Mouse (Mus musculus) Patski (cell line): ENCODE measurements around the gene Cd300a. TPM values are rescaled to one million over a fixed set of nuclear protein-coding genes. Genes with fewer than 3 reads are reported as not detected.

Source experiments
- ATAC-seq: fragments of 100-300 bp; one replicate; pipeline ENCODE4 v1.8.0; 2021
- CTCF ChIA-PET: fragments of 350-600 bp; sonication (Branson Sonifier 250); formaldehyde crosslinking; loops from one replicate; lab custom pipeline; 2022; ENCODE audit warnings: inconsistent platforms; lab: Charles Lee
- POLR2A ChIA-PET: fragments of 350-600 bp; sonication (Branson Sonifier 250); formaldehyde crosslinking; loops from one replicate; lab custom pipeline; 2022; ENCODE audit warnings: antibody characterized with exemption, inconsistent platforms; lab: Charles Lee
- DNase-seq: peaks from one replicate; pipeline ENCODE4 v3.0.0-alpha.2; 2011; ENCODE audit warnings: low read depth, low spot score
- H3K27me3 ChIP-seq: fragments of 371-371 bp; one replicate; pipeline ENCODE4 v1.5.1; 2021
- CTCF ChIP-seq: fragments of 100-300 bp; IDR thresholded peaks from one replicate; pipeline ENCODE4 v1.5.1; 2021
- in situ Hi-C: fragments of 300-500 bp; cut with MboI; formaldehyde crosslinking; loops from 3 replicates; pipeline ENCODE4 v1.11.1; 2018; ENCODE audit warnings: low pct_unique_long_range_greater_than_20kb, mixed read lengths
- polyA plus RNA-seq: library from polyadenylated mRNA; unstranded; gene quantifications from one replicate; pipeline ENCODE4 v1.2.3, GENCODE M21; 2021

The Cd300a gene
- polyA plus RNA-seq, result 0.78 TPM

DNA sequence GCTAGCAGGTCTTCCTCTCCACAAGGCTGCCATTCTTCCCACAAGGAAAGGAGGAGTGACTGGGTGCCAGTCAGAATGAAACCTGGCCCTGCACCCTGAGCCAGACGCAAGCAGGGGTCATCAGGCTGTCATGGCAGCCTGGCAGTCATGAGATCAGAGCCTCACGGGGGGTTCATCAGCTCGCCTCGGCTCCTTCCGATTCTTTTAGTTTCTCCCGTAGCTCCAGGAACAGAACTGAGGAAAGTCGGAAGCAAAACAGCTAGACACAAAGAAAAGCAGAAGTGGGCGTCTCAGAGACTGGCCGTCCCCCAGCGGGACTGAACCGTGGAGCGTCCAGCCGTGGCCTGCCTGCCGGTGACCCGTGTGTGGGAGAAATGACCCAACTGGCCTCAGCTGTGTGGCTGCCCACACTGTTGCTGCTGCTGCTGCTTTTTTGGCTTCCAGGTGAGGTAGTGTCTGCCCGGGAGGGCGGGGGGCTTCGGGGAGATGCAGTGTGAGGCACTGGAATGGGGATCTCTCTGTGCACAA, at the start of gene Cd300a:
TSS of gene Cd300a (plus strand) at position 51 of the 528 bp plus-strand sequence.
- no peak for TF ChIP-seq CTCF
- POLR2A ChIA-PET, result no interaction called here
- H3K27me3 ChIP-seq, result no peaks in the 10 kb centered on the region
- CTCF ChIA-PET, result no interaction called here
- ATAC-seq (no peak), DNase-seq (no peak)
- in situ Hi-C loops, result no loop called here

DNA sequence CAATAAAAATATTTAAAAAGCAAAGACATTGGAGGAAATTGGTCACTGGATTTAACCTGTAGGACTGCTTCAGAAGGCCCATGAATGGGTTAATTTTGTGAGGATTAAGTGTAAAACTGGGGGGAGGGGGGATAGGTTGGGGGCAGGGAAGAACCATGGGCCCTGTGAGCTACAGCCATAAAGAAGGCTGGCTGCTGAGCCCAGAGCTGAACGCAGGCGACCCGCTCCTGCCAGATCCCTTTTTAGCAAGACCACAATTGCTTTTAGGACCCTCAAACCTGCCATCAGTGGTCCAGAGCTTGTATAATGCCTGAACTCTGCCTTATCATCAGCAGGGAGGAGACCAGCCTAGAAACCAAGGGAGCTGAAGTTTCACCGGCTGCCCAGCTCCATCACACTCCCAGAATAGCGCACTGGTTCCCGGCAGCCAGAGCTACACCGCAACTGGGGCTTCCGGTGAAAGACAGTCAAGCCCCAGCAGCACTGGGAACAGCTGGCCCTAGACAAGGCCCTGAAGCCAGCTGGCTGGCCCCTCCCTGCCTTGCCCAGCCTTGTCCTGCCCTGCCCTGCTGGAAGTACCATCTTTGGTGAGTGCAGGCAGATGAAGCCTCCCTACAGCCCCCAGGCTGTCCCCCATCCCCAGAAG, 45.9 kb upstream of the Cd300a start:
- in situ Hi-C loops, result no loop called here
- no peaks in the 10 kb centered on the region for H3K27me3 ChIP-seq
- DNase-seq (no peak), ATAC-seq (no peak)
- TF ChIP-seq CTCF, result no peak
- POLR2A ChIA-PET, result interaction anchor here (0.9 to 3.0 kb wide), 2 partner anchors 11 to 27 kb away, joined by 3 to 9 read pairs; no protein-coding TSS in a partner anchor
- CTCF ChIA-PET, result interaction anchor here (1.3 kb wide), 1 partner anchor 25 kb away, joined by 3 read pairs; no protein-coding TSS in a partner anchor

GRCm38 (mm10) chr11:114844464-114845220, 45.2 kb upstream of the Cd300a start:
- no peak for DNase-seq
- POLR2A ChIA-PET, result interaction anchor here (0.6 to 3.0 kb wide), 4 partner anchors 12 to 1134 kb away, joined by 3 to 9 read pairs (median 4); no protein-coding TSS in a partner anchor
- peak; percentile 32 for ATAC-seq
- in situ Hi-C loops, result no loop called here
- no peak for TF ChIP-seq CTCF
- CTCF ChIA-PET, result interaction anchor here (0.9 to 1.9 kb wide), 3 partner anchors 10 to 26 kb away, joined by 3 to 7 read pairs (median 3); no protein-coding TSS in a partner anchor
- no peaks in the 10 kb centered on the region for H3K27me3 ChIP-seq

- ChIA-PET CTCF (interaction anchor here (1.0 to 1.9 kb wide), 2 partner anchors 12 to 21 kb away, joined by 3 to 7 read pairs; no protein-coding TSS in a partner anchor), POLR2A (interaction anchor here (1.7 to 3.0 kb wide), 2 partner anchors 13 to 28 kb away, joined by 6 to 9 read pairs; no protein-coding TSS in a partner anchor)
- ATAC-seq (no peak), DNase-seq (no peak)
- in situ Hi-C loops, result no loop called here
- no peak for TF ChIP-seq CTCF
- H3K27me3 ChIP-seq, result no peaks in the 10 kb centered on the region
Observed at GRCm38 (mm10) chr11:114846336-114846735, 43.5 kb upstream of the Cd300a start.

- DNase-seq, result no peak
- no peak for TF ChIP-seq CTCF
- no peak for ATAC-seq
- in situ Hi-C loops, result no loop called here
- ChIA-PET CTCF (interaction anchor here (1.0 kb wide), 2 partner anchors 14 to 21 kb away, joined by 3 read pairs; no protein-coding TSS in a partner anchor), POLR2A (interaction anchor here (0.6 to 1.7 kb wide), 3 partner anchors 8 to 33 kb away, joined by 3 to 6 read pairs (median 3); no protein-coding TSS in a partner anchor)
- H3K27me3 ChIP-seq, result no peaks in the 10 kb centered on the region
Observed at GRCm38 (mm10) chr11:114847008-114847407, 42.8 kb upstream of the Cd300a start.

- ChIA-PET POLR2A (interaction anchor here (0.7 to 6.6 kb wide), 6 partner anchors 20 to 43 kb away, joined by 3 to 64 read pairs (median 6); no protein-coding TSS in a partner anchor), CTCF (interaction anchor here (0.7 to 1.8 kb wide), 6 partner anchors 10 to 29 kb away, joined by 3 to 4 read pairs (median 3); no protein-coding TSS in a partner anchor)
- DNase-seq, result no peak
- in situ Hi-C loops, result no loop called here
- no peak for ATAC-seq
- no peaks in the 10 kb centered on the region for H3K27me3 ChIP-seq
- no peak for TF ChIP-seq CTCF
Observed at GRCm38 (mm10) chr11:114849572-114849971, 40.3 kb upstream of the Cd300a start.

DNA sequence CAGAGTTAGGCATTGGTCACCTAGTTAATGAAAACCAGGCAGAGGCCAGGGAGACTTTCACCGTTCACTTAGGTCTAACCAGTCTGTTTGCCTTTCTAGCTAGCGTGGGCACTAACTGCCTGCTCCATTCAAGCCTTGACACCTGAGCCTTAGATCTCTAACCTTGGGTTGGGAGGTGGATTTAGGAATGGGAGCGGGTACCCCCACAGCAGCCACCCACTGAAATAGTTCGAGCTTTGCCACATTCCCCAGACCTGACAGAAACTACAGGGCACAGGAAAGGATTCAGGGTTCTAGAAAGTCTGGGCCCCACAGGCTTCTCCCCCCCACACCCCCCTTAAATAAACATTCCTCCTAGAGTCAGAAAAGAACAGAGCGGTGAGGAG, 39.8 kb upstream of the Cd300a start:
- H3K27me3 ChIP-seq, result no peaks in the 10 kb centered on the region
- no peak for TF ChIP-seq CTCF
- DNase-seq (peak; percentile 91), ATAC-seq (no peak)
- CTCF ChIA-PET, result interaction anchor here (0.7 to 1.8 kb wide), 5 partner anchors 15 to 29 kb away, joined by 3 to 4 read pairs (median 3); no protein-coding TSS in a partner anchor
- in situ Hi-C loops, result loop anchor here (5.0 kb wide), 1 partner anchor 33 kb away; no protein-coding TSS in a partner anchor
- POLR2A ChIA-PET, result interaction anchor here (0.7 to 6.6 kb wide), 6 partner anchors 20 to 43 kb away, joined by 3 to 64 read pairs (median 6); no protein-coding TSS in a partner anchor

- POLR2A ChIA-PET, result interaction anchor here (0.7 to 6.6 kb wide), 8 partner anchors 11 to 44 kb away, joined by 3 to 64 read pairs (median 7); no protein-coding TSS in a partner anchor
- DNase-seq, result peak; percentile 68
- H3K27me3 ChIP-seq, result no peaks in the 10 kb centered on the region
- peak; percentile 78 for ATAC-seq
- CTCF ChIA-PET, result interaction anchor here (1.0 to 1.8 kb wide), 2 partner anchors 15 to 30 kb away, joined by 3 to 4 read pairs; no protein-coding TSS in a partner anchor
- in situ Hi-C loops, result loop anchor here (5.0 kb wide), 1 partner anchor 33 kb away; no protein-coding TSS in a partner anchor
- TF ChIP-seq CTCF, result no peak
Observed at GRCm38 (mm10) chr11:114850452-114851268, 39.2 kb upstream of the Cd300a start, which contains the start of gene Gprc5c. TSS of gene Gprc5c (plus strand) at chr11:114851152.

DNA sequence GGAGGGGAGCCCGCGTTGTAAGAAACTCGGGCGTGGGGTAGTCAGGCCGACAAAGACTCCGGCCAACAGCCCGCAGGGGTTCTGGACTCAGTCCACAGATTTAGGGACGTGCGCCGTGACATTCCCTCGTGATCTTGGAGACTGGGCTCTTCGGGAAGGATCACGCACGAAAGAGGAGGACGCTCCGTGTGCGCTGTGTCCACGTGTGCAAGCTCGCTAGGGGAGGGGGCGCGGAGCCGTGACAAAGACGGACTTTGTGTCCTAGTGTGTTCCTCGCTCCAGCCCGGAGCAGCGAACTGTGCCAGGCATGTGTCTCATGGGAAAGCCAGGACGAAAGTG, 38.6 kb upstream of the Cd300a start:
- in situ Hi-C loops, result loop anchor here (5.0 kb wide), 1 partner anchor 34 kb away; no protein-coding TSS in a partner anchor
- no peak for DNase-seq
- TF ChIP-seq CTCF, result no peak

More for the DNA sequence above, 38.6 kb upstream of the Cd300a start:
- ATAC-seq, result peak; percentile 1
- ChIA-PET CTCF (no interaction called here), POLR2A (interaction anchor here (1.2 to 6.6 kb wide), 9 partner anchors 11 to 32 kb away, joined by 4 to 64 read pairs (median 6); no protein-coding TSS in a partner anchor)
- H3K27me3 ChIP-seq, result no peaks in the 10 kb centered on the region
